In genomic region chr9:74376191-74376590, GRCm38 (mm10) we compare ENCODE assay signal across 26 mouse cellular contexts.
"Had no signal": no experiment of that assay in that cellular context is flagged by ENCODE, and none has a peak within 500 bp of the region (broad histone marks: within the 10 kb centered on the region; RNA-seq: fewer than 3 reads in every experiment).

No protein-coding gene starts in this region.

- H3K27ac ChIP-seq: gastrocnemius, adult 2 months; heart, embryonic 10.5 days; hindbrain, embryonic 10.5 days; hindbrain, embryonic 12.5 days; hindbrain, embryonic 14.5 days; intestine, embryonic 15.5 days; layer of hippocampus, adult 2 months; limb, embryonic 10.5 days; limb, embryonic 12.5 days; liver, embryonic 13.5 days; liver, embryonic 15.5 days had no signal

- H3K27me3 ChIP-seq: heart, embryonic 12.5 days; hindbrain, embryonic 12.5 days; intestine, embryonic 15.5 days; limb, embryonic 12.5 days; liver, embryonic 13.5 days; liver, embryonic 15.5 days had no signal

- H3K36me3 ChIP-seq: heart, embryonic 10.5 days; heart, embryonic 12.5 days; hindbrain, embryonic 10.5 days; hindbrain, embryonic 12.5 days; intestine, embryonic 15.5 days; limb, embryonic 10.5 days; limb, embryonic 12.5 days; liver, embryonic 13.5 days; liver, embryonic 15.5 days had no signal

- H3K4me1 ChIP-seq: heart, embryonic 10.5 days; heart, embryonic 12.5 days; hindbrain, embryonic 10.5 days; hindbrain, embryonic 12.5 days; intestine, embryonic 15.5 days; limb, embryonic 10.5 days; limb, embryonic 12.5 days; liver, embryonic 13.5 days; liver, embryonic 15.5 days had no signal

- H3K4me2 ChIP-seq: heart, embryonic 12.5 days; hindbrain, embryonic 12.5 days; hindbrain, embryonic 14.5 days; intestine, embryonic 15.5 days; limb, embryonic 12.5 days; liver, embryonic 11.5 days; liver, embryonic 13.5 days; liver, embryonic 15.5 days had no signal

- H3K4me3 ChIP-seq: gastrocnemius, adult 2 months; heart, embryonic 10.5 days; heart, embryonic 12.5 days; hindbrain, embryonic 10.5 days; hindbrain, embryonic 12.5 days; intestine, embryonic 15.5 days; layer of hippocampus, adult 2 months; limb, embryonic 10.5 days; limb, embryonic 12.5 days; liver, embryonic 13.5 days; liver, embryonic 15.5 days had no signal

- DNase-seq: gastrocnemius, adult 2 months; gastrocnemius, postnatal 14 days; heart, adult 18-20 months; heart, postnatal 10 days; heart, postnatal 4 days; kidney, adult 18-20 months; kidney, adult 8-10 months; kidney, postnatal 10 days; kidney, postnatal 25 days; kidney, postnatal 4 days; liver; liver, embryonic 13.5 days had no signal

- ATAC-seq: hindbrain, embryonic 16.5 days; inflammation-experienced regulatory T-cells, adult 6 months; intestine, embryonic 15.5 days; intestine, postnatal 0 days had no signal

- H3K9me3 ChIP-seq: heart, embryonic 10.5 days; heart, embryonic 12.5 days; hindbrain, embryonic 10.5 days; hindbrain, embryonic 12.5 days; intestine, embryonic 15.5 days; limb, embryonic 10.5 days; limb, embryonic 12.5 days; liver, embryonic 13.5 days; liver, embryonic 15.5 days had no signal

- H3K9ac ChIP-seq: heart, embryonic 12.5 days; hindbrain, embryonic 12.5 days; hindbrain, embryonic 14.5 days; intestine, embryonic 15.5 days; limb, embryonic 12.5 days; liver, embryonic 13.5 days; liver, embryonic 15.5 days had no signal
